Mouse (Mus musculus): ENCODE data around the gene Gm11027. TPM values are rescaled to one million over a fixed set of nuclear protein-coding genes. Genes with fewer than 3 reads are reported as not detected.
"Not testable (repeated sequence)": the region's sequence is repeated elsewhere in the genome, so short reads cannot be mapped to it uniquely, and the experiment has no call there.

The Gm11027 gene
- not detected for total RNA-seq (2021)
- long read RNA-seq, experiment 1 = 0 reads
- long read RNA-seq, experiment 2 = 0 reads

DNA sequence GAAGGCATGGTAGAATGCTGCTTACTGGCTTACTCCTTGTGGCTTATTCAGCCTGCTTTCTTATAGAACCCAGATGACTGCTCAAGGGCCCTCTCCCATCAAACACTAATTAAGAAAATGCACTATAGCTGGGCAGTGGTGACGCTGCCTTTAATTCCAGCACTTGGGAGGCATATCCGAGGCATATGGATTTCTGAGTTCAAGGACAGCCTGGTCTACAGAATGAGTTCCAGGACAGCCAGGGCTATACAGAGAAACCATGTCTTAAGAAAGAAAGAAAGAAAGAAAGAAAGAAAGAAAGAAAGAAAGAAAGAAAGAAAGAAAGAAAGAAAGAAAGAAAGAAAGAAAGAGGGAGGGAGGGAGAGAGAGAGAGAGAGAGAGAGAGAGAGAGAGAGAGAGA is at the start of gene Gm11027:
Gm11027 (plus strand) TSS at position 301 of the 400 bp plus-strand sequence.
- DNase-seq (ENCODE audit: low spot score in 2 of 2) = not testable (repeated sequence)

DNA sequence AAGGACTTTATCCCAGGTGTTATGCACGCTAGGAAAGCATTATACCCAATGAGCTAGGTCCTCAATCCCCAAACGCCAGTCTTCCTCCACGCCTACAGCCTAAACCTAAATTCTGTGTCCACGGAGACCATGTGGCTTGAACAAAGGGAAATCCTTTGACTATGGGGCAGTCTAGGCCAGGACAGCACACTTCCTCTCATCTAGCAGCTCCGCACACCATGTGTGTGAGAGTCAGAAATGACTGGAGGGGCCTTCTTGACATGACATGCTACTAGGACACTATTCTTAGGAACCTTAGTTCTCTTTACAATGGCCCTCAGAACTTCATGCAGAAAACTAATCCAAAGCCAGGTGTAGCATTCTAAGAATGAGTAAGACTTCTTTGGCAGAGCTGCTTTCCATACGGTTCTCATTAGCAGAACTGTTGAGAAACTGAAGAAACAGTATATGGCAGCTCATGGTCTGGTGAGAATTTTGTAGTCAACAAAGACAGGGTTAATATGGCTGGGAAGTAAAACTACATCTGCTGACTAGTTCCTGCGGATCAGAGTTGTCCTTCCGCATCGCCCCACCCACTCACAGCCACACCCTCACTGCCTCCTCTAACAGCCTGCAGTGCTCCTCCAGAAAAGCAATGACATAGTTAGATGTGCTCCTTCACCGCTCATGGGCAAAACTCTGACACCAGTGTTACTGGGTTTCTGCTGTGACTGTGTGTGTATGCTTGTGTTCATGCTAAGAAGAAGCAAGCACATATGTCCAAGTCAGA is 48.7 kb upstream of the Gm11027 start:
- DNase-seq (ENCODE audit: low spot score in 2 of 2) = no peak

DNA sequence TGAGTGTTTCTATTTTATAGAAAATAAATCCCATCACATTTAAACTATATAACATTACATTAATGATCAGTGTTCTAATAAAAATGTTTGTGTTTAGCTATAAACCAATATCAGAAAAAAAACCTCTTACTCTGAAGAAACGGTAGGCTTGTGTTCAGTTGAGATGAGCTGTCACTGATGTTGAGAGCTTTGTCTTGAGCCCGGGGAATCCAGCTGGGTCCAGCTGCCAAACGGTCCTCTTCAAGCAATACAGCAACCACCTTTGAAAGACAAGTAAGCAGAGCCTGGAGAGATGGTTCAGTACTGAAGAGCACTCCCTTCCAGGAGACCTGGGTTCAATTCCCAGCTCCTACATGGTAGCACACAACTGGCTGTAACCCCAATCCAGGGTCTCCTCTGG is 45.7 kb upstream of the Gm11027 start:
- no peak for DNase-seq (ENCODE audit: low spot score in 2 of 2)

DNA sequence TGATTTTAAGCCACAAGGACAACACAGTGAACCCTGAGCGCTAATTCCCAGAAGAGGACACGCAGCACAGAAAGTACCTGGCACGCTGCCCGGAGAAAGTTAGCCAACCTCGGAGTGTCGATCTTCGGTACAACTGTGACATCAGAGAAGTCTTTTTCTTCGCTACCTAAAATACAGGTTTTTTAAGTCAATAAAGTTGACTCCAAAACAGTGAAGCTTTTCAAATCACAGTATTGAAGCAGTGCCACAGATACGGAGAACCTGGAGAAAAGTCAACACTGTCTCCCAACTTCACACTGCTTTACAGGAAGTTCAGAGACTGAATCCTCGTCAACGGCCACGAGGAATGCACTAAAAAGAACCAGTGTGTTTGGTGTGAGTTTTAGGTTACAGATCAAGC is 43.6 kb upstream of the Gm11027 start:
- DNase-seq (ENCODE audit: low spot score in 2 of 2) = no peak

- no peak for DNase-seq (ENCODE audit: low spot score in 2 of 2)
These were observed 43.1 kb upstream of the Gm11027 start for GRCm38 (mm10) chr12:116232061-116232460.

DNA sequence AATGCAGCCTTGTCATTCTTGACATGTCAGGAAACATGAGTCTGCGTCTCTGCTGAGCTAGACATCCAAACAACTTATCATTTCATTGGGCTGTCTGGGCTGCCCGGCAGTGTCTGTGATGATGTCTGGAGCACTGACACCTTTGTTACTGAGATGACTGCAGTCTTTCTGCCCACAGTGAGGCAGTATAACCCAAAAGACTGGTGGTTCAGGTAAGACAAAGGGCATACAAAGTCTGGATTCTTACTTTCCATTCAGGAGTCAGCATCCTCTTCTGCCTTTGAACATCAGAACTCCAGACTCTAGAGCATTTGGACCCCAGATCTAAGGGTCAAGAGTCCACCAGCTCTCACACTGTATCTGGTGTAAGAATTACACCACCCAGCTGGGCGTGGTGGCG is 39.8 kb upstream of the Gm11027 start:
- no peak for DNase-seq (ENCODE audit: low spot score in 2 of 2)

DNA sequence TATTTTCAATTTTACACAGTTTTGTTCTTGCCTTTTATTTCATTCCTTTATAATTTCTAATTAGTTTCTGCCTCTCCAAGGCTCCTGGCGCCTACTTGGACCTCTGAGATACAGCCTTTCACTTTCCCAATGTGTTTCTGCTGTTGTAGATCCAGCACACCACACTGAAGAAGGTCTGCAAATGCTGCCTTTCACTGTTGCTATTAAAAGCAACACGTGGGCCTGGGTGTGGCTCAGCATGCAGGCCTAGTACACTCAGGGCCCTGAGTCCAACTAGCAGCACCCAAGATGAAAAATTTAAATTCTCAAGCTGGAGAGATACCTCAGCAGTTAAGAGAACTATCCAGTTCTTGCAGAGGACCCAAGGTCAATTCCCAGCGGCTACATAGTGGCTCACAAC is 38.5 kb upstream of the Gm11027 start:
- no peak for DNase-seq (ENCODE audit: low spot score in 2 of 2)

DNA sequence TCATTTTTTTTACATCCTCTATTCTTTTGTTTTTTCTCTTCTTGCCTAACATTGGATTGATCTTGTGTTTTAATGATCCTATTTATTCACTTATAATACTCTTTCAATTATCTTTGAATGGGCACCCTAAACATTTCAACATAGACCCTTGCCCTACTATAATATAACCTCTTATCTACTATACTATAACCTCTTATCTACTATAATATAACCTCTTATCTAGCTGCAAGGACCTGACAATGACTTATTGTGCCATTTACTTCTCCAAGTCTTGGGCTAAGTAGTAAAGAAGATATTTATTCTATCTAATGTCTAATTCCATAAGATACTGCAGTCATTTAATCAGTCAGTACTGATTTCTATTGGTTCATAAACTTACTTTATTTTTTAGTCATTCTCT is 36.8 kb upstream of the Gm11027 start:
- no peak for DNase-seq (ENCODE audit: low spot score in 2 of 2)

DNA sequence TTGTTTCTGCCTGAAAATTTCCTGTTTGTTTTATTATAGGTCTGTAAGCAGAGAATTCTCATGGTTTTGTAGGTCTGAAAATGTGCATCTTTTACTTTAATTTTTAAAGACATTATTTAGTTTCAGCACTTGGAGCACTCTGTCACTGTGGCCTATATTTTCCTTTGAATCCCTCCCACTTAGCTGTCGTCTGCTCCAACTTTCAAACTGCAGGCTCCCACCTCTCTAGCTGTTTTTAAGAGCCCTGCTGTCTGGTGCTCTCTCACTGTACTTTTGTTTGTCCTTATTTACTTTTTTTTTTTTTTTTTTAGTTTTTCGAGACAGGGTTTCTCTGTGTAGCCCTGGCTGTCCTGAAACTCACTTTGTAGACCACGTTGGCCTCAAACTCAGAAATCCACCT is 36.4 kb upstream of the Gm11027 start:
- DNase-seq (ENCODE audit: low spot score in 2 of 2) = no peak

- DNase-seq (ENCODE audit: low spot score in 2 of 2) = no peak
These were observed 30.6 kb upstream of the Gm11027 start for GRCm38 (mm10) chr12:116244601-116245000.

GRCm38 (mm10) chr12:116254652-116255051 is 20.5 kb upstream of the Gm11027 start:
- no peak for DNase-seq (ENCODE audit: low spot score in 2 of 2)

DNA sequence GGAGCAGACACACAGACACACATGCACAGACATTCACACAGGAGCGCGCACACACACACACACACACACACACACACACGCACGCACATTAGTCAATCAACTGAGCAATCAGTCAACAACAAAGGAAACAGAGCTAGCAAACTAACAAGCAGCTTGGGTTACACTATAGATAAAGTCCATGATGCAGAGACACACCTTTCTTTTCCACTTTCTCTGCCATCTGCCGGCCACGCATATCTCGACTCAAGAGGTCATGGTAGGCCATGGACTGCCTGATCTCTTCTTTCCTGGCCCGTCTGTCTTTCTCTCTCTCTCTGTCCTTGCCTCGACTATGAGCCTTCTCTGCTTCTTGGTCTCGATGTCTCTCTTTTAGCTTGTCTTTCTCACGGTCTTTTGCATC is 19.6 kb upstream of the Gm11027 start:
- DNase-seq (ENCODE audit: low spot score in 2 of 2) = no peak

- no peak for DNase-seq (ENCODE audit: low spot score in 2 of 2)
These were observed 16.9 kb upstream of the Gm11027 start for GRCm38 (mm10) chr12:116258321-116258720.

DNA sequence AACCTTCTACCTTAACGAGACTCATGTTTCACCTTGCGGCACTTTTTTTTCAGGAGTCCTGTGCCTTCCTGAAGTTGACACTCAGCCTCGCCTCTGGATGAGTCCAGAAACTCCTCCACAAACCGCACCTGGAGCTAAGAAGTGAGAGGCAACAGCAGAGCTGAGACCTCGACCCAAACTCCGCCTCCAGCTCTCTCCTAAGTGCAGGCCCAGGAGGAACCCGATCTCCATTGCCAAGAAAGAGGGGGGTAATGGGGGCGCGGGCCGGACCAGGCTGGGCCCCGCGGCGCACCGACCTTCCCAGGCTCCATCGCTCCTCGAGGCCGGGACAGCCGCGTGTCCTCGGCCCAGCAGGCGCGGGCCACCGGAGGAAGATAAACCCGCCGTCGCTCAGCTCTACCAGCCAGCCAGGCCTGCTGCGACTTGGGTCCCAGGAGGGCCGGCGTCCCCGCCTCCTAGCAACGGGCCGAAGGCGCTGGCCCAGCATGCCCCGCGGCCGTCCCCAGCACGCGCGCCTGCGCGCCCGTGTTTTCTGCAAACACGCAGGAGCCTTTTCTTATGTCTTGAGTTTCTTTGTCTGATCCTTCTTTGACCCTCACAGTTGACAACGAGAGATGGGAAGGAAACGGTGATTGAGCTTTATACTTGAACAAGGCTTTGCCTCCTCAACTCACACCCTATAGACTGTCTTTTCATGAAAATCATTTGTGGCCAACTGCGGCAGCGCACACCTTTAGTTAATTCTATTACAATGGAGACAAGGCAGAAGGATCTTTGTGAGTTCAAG is 12.4 kb upstream of the Gm11027 start, which contains the start of gene Wdr60:
Wdr60 (minus strand) TSS at position 468 of the 787 bp plus-strand sequence.
- DNase-seq (ENCODE audit: low spot score in 2 of 2) = peak; percentile 89 to 92

DNA sequence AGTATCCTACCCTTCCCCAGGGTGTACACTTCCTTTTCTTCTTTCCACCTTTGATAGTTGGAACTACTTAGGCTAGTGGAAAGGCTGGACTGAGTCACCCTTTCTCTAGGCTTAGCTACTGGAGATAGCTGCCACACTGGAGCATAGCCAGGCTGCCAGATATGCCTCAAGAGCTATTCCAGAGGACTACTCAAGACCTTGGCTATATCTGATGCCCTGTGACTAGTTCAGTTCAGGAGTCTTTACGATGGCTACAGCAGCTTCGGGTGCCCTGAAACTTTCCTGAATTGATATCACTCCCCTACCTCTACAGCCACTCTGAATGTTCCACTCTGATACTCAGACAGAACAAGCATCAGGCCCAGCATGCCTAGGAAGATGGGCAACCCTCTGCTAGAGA is 10.4 kb upstream of the Gm11027 start:
- no peak for DNase-seq (ENCODE audit: low spot score in 2 of 2)

- no peak for DNase-seq (ENCODE audit: low spot score in 2 of 2)
These were observed 9.9 kb upstream of the Gm11027 start for GRCm38 (mm10) chr12:116265275-116265674.

- DNase-seq (ENCODE audit: low spot score in 2 of 2) = no peak
These were observed 5.7 kb upstream of the Gm11027 start for GRCm38 (mm10) chr12:116269450-116269849.

- DNase-seq (ENCODE audit: low spot score in 2 of 2) = no peak
These were observed 4.6 kb upstream of the Gm11027 start for GRCm38 (mm10) chr12:116270538-116270937.

DNA sequence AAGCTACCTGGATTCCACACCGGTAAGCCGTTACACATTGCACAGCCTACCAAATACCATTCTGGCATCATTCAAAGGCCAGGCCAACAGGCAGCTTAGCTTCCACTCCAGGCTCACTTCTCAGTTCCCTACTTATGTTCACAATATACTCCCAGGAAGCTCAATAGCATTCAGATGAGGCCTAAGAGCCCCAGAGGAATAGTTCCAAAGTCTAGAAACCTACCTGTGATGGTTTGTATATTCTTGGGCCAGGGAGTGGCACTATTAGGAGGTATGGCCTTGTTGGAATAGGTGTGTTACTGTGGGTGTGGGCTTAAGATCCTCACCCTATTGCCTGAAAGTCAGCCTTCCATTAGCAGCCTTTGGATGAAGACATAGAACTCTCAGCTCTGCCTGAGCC is 4.1 kb upstream of the Gm11027 start:
- no peak for DNase-seq (ENCODE audit: low spot score in 2 of 2)

DNA sequence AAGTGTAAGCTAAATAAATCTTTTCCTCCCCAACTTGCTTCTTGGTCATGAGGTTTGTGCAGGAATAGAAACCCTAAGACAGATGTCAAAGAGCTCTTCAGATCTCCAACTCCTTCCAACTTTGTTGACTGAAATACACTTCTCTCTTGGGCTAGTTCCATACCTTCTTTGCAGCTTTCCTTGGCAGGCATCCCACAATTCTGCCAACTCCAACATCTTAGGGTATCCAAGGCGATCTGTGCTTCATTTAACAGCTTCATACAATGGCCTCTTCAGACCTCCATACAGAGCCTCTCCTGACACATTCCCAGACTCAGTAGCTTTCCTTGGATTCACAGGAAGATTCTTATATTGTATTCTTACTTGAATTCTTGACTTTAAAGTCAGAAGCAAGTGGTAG is 1.5 kb upstream of the Gm11027 start:
- DNase-seq (ENCODE audit: low spot score in 2 of 2) = no peak

- DNase-seq (ENCODE audit: low spot score in 2 of 2) = no peak
These were observed 445 bp downstream of the Gm11027 start for GRCm38 (mm10) chr12:116275631-116276030.

GRCm38 (mm10) chr12:116276961-116277360 is 1.8 kb downstream of the Gm11027 start:
- no peak for DNase-seq (ENCODE audit: low spot score in 2 of 2)

All from left cerebral cortex, adult 18-20 months (tissue).